Mouse (Mus musculus) ovary, adult 10 weeks (tissue): ENCODE results near the gene Mycs. TPM values are rescaled to one million over a fixed set of nuclear protein-coding genes. Genes with fewer than 3 reads are reported as not detected.

ENCODE experiments used
- polyA plus RNA-seq: library from polyadenylated mRNA; stranded (reverse); fragments of 350-450 nt; fragmentation: Illumina TruSeq; extraction: RNeasy Lipid Tissue Mini Kit (QIAGEN cat#74804); gene quantifications from one replicate; pipeline ENCODE4 v1.2.3, GENCODE M21; 2014

Gene Mycs
- not detected for polyA plus RNA-seq

GRCm38 (mm10) chrX:5469165-5469564 lies at the start of gene Mycs:
Gene Mycs, minus strand, starts transcription at chrX:5469265.

Other genes starting within 250 kb of the Mycs start
- gene Btbd35f7, start 199.8 kb upstream of the Mycs start, polyA plus RNA-seq = not detected